Mouse (Mus musculus) neural tube, embryonic 13.5 days (tissue): ENCODE data around the gene Plpp1. TPM values are rescaled to one million over a fixed set of nuclear protein-coding genes. Genes with fewer than 3 reads are reported as not detected.

Experiments
- ATAC-seq: fragments of 200-750 bp; cut with Nextera tagmentation; 2 replicates; pipeline ENCODE4 v1.8.0; 2017; ENCODE audit warnings: low read depth, mild to moderate bottlenecking, moderate TSS enrichment, moderate library complexity
- H3K27ac ChIP-seq: fragments of 300-500 bp; sonication (generic); replicated peaks from 2 replicates; pipeline ENCODE4 v1.5.1; 2015; ENCODE audit warnings: moderate library complexity, mild to moderate bottlenecking, inconsistent platforms
- H3K27me3 ChIP-seq: fragments of 300-500 bp; sonication (generic); 2 replicates; pipeline ENCODE4 v1.6.1; 2015; ENCODE audit warnings: mild to moderate bottlenecking, inconsistent platforms
- H3K36me3 ChIP-seq: fragments of 300-500 bp; sonication (generic); 2 replicates; pipeline ENCODE4 v1.6.1; 2015; ENCODE audit warnings: mild to moderate bottlenecking, inconsistent platforms
- H3K4me1 ChIP-seq: fragments of 300-500 bp; sonication (generic); replicated peaks from 2 replicates; pipeline ENCODE4 v1.6.1; 2015; ENCODE audit warnings: inconsistent platforms
- H3K4me2 ChIP-seq: fragments of 300-500 bp; sonication (generic); 2 replicates; pipeline ENCODE4 v1.6.1; 2015; ENCODE audit warnings: inconsistent platforms, mild to moderate bottlenecking, moderate library complexity
- H3K4me3 ChIP-seq: fragments of 300-500 bp; sonication (generic); 2 replicates; pipeline ENCODE4 v1.5.1; 2015; ENCODE audit warnings: mild to moderate bottlenecking, inconsistent platforms
- H3K9ac ChIP-seq: fragments of 300-500 bp; sonication (generic); 2 replicates; pipeline ENCODE4 v1.6.1; 2015; ENCODE audit warnings: moderate library complexity, mild to moderate bottlenecking, inconsistent platforms
- H3K9me3 ChIP-seq: fragments of 300-500 bp; sonication (generic); 2 replicates; pipeline ENCODE4 v1.6.1; 2016; ENCODE audit warnings: inconsistent platforms
- WGBS: fragments of 180-500 bp; shearing (Covaris S2); methylation state at CpG from one replicate; pipeline ENCODE4 v1.1.7; 2015; 5-methylcytosine and 5-hydroxymethylcytosine counted together
- polyA plus RNA-seq: library from polyadenylated mRNA; unstranded; fragments of >200 nt; fragmentation: Nextera tagmentation; extraction: Ambion mirVana; gene quantifications from 2 replicates; pipeline ENCODE4 v1.2.1, GENCODE M21; 2015

Plpp1 gene
- polyA plus RNA-seq, 1 experiment from 2014 or later, result 52.7 TPM

GRCm38 (mm10) chr13:112807936-112808667 is 7.5 kb downstream of the Plpp1 start:
- H3K9ac ChIP-seq, result no peak overlapping the region
- no peaks in the 10 kb centered on the region for H3K27me3 ChIP-seq
- peaks cover 21% of the 10 kb centered on the region for H3K4me1 ChIP-seq
- H3K4me3 ChIP-seq, result no peak overlapping the region
- WGBS, result 80% methylated on average over 10 of the region's 10 CpGs
- ATAC-seq, result no peak
- H3K27ac ChIP-seq, result no peak overlapping the region
- H3K36me3 ChIP-seq, result peaks cover 20% of the 10 kb centered on the region
- H3K4me2 ChIP-seq, result no peak overlapping the region
- no peaks in the 10 kb centered on the region for H3K9me3 ChIP-seq

DNA sequence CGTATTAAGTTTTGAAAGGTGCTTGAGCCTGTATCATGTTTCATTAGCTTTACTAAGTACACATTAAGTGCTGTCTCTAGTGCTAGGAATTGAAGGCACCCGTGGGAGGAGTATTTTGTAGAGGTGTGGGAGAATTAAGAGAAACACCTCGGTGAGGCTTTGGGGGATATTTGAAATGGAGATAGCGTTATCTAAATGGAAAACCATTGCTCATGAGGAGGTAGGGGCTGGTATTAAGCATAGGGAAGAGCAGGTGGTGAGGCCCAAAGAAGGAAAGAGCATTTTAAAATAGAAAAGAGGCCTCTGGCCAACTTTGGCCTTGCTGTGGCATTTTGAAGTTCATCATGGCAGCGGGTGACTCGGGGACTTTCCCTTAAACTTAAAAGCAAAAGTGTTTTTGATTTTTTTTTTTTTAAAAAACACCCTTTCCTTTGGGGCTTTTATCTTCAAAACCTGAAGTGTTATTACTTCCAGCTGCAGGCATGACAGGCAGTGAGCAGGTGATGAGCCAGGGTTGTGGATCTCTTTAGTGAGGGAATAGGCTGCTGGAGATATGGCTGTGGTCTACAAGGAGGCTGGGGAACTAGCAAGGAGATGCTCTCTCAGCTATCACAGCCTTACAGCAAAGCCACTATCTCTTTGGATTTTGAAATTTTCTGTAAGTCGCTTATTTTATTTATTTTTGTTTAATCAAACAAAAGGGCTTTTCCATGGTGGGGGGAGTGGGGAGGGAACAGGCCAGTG is 9.1 kb downstream of the Plpp1 start:
- H3K36me3 ChIP-seq, result peaks cover 20% of the 10 kb centered on the region
- H3K4me1 ChIP-seq, result peaks cover 14% of the 10 kb centered on the region
- ATAC-seq, result no peak
- no peak overlapping the region for H3K4me2 ChIP-seq
- WGBS, result 82% methylated on average over 7 of the region's 7 CpGs
- H3K27me3 ChIP-seq, result no peaks in the 10 kb centered on the region
- H3K4me3 ChIP-seq, result no peak overlapping the region
- H3K27ac ChIP-seq, result no peak overlapping the region
- no peaks in the 10 kb centered on the region for H3K9me3 ChIP-seq
- no peak overlapping the region for H3K9ac ChIP-seq

GRCm38 (mm10) chr13:112810248-112810645 is 9.7 kb downstream of the Plpp1 start:
- 57% methylated on average over 4 of the region's 4 CpGs for WGBS
- ATAC-seq, result no peak
- H3K4me2 ChIP-seq, result no peak overlapping the region

DNA sequence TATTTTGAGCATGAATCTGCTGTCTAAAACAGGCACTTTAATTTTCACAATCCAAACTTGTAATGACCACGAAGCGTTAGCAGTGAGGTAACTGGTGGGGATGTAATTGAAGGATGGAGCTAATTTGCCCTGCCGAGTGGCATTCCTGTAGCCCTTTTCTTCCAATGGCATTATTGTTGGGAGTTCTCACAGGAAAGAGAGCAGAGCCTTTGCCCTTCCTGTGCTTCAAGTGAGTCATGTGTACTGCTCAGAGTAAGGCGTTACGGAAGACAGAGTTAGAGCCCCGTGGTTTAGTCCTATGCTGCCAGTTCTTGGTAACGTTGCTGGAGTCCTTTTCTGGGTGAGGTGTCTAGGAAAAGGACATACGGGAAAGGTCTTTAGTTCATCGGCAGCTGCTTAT is 10.2 kb downstream of the Plpp1 start:
- Histone ChIP-seq H3K9ac (no peak overlapping the region; the same call in 1 of the 2 replicates), H3K4me2 (no peak overlapping the region), H3K27me3 (no peaks in the 10 kb centered on the region), H3K4me1 (peaks cover 14% of the 10 kb centered on the region), H3K27ac (no peak overlapping the region), H3K4me3 (no peak overlapping the region), H3K36me3 (peaks cover 17% of the 10 kb centered on the region), H3K9me3 (no peaks in the 10 kb centered on the region)
- 36% methylated on average over 9 of the region's 9 CpGs for WGBS
- no peak for ATAC-seq

More at GRCm38 (mm10) chr13:112810248-112810645, 9.7 kb downstream of the Plpp1 start:
- Histone ChIP-seq H3K36me3 (peaks cover 20% of the 10 kb centered on the region), H3K4me1 (peaks cover 14% of the 10 kb centered on the region), H3K27ac (no peak overlapping the region), H3K9me3 (no peaks in the 10 kb centered on the region), H3K27me3 (no peaks in the 10 kb centered on the region), H3K4me3 (no peak overlapping the region), H3K9ac (no peak overlapping the region)

DNA sequence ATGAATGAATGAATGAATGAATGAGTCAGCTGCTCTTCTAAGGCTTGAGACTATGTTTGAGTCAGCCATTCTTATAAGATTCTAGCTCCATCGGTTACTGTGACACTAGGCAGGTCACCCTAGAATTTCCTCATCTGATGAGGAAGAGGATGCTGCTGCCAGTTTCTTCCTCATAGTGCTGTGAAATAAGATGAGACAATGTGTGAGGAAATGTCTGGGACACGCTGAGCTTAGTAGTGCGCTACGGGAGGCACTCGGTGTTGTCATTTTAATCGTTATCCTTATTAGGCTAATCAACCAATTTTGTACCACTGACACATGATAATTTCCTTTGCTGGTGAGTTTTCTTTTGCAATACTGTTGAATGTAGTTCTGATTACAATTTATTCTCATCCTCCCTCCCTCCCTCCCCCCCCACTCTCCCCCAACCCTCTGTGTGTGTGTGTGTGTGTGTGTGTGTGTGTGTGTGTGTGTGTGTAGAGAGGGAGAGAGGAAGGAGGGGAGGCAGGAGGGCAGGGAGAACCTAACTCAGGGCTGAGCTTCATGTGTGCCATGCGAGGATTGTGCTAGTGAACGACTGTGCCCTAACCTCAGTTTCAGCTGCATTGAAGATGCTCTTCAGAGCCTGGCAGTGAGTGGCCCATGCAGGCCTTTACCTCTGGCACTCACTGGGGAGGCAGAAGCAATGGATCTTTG is 11.3 kb downstream of the Plpp1 start:
- H3K4me1 ChIP-seq, result peaks cover 14% of the 10 kb centered on the region
- H3K27ac ChIP-seq, result no peak overlapping the region
- WGBS, result 88% methylated on average over 8 of the region's 8 CpGs
- no peak overlapping the region for H3K4me2 ChIP-seq
- no peak for ATAC-seq
- H3K4me3 ChIP-seq, result no peak overlapping the region
- H3K9me3 ChIP-seq, result no peaks in the 10 kb centered on the region
- H3K27me3 ChIP-seq, result no peaks in the 10 kb centered on the region
- H3K9ac ChIP-seq, result no peak overlapping the region
- peaks cover 6% of the 10 kb centered on the region; the same call in 1 of the 2 replicates for H3K36me3 ChIP-seq

- no peaks in the 10 kb centered on the region for H3K27me3 ChIP-seq
- H3K4me3 ChIP-seq, result no peak overlapping the region
- H3K9me3 ChIP-seq, result no peaks in the 10 kb centered on the region
- H3K27ac ChIP-seq, result no peak overlapping the region
- H3K4me2 ChIP-seq, result no peak overlapping the region
- ATAC-seq, result no peak
- H3K4me1 ChIP-seq, result peaks cover 3% of the 10 kb centered on the region; the same call in 1 of the 2 replicates
- no peaks in the 10 kb centered on the region for H3K36me3 ChIP-seq
- WGBS, result 90% methylated on average over 3 of the region's 3 CpGs
- no peak overlapping the region for H3K9ac ChIP-seq
Measured at GRCm38 (mm10) chr13:112815996-112816395, 15.4 kb downstream of the Plpp1 start.

DNA sequence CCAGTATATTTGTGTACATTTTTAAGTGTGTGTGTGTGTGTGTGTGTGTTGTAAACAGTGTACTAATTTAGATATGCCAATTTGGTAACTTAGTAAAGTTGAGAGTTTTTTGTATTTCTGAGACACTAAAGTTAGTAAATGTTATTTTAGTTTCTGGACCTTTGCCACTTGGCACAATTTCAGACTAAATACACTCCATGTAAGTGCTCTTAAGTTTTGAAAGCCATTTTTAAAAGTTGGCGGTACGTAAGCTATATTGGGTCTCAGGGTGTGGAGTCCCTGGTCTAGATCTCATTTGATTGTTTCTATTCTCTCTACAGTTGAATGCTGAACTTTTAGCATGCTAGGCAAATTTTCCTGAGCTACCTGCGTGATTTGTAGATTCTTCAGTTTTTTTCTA is 17.5 kb downstream of the Plpp1 start:
- H3K27ac ChIP-seq, result no peak overlapping the region
- no peaks in the 10 kb centered on the region for H3K4me1 ChIP-seq
- no peaks in the 10 kb centered on the region for H3K9me3 ChIP-seq
- no peak overlapping the region for H3K9ac ChIP-seq
- no peaks in the 10 kb centered on the region for H3K36me3 ChIP-seq
- no peak for ATAC-seq
- no peak overlapping the region for H3K4me3 ChIP-seq
- no peak overlapping the region for H3K4me2 ChIP-seq
- WGBS, result 85% methylated on average over 3 of the region's 3 CpGs
- no peaks in the 10 kb centered on the region for H3K27me3 ChIP-seq

DNA sequence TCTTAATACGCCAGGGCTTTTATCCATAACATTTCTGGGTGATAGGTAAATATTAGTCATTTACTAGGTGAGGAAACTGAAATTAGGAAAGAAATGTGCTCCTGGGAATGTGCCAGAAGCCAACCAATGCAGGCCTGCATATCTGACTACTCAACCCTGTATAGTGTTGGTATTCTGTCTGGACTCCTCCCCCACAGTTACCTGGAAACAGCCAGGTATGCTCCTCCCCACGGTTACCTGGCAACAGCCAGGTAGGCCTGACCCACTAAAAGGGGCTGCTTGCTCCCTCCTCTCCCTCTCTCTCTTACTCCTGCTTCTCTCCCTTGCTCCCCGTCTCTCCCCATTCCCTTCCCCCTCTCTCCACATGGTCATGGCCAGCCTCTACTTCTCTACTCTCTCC is 21.8 kb downstream of the Plpp1 start:
- Histone ChIP-seq H3K36me3 (no peaks in the 10 kb centered on the region), H3K27me3 (no peaks in the 10 kb centered on the region), H3K9me3 (no peaks in the 10 kb centered on the region), H3K4me2 (no peak overlapping the region), H3K27ac (no peak overlapping the region), H3K4me1 (no peaks in the 10 kb centered on the region), H3K9ac (no peak overlapping the region), H3K4me3 (no peak overlapping the region)
- no peak for ATAC-seq
- 77% methylated on average over 3 of the region's 3 CpGs for WGBS

- H3K9ac ChIP-seq, result no peak overlapping the region
- H3K4me1 ChIP-seq, result no peaks in the 10 kb centered on the region
- no peaks in the 10 kb centered on the region for H3K27me3 ChIP-seq
- no peak overlapping the region for H3K4me3 ChIP-seq
- H3K27ac ChIP-seq, result no peak overlapping the region
- no peaks in the 10 kb centered on the region for H3K36me3 ChIP-seq
- 92% methylated on average over 6 of the region's 6 CpGs for WGBS
- no peak for ATAC-seq
- H3K4me2 ChIP-seq, result no peak overlapping the region
- H3K9me3 ChIP-seq, result no peaks in the 10 kb centered on the region
Measured at GRCm38 (mm10) chr13:112823236-112823910, 22.8 kb downstream of the Plpp1 start.

- H3K4me3 ChIP-seq, result no peak overlapping the region
- ATAC-seq, result no peak
- 94% methylated on average over 5 of the region's 8 CpGs for WGBS
Measured at GRCm38 (mm10) chr13:112823911-112824648, 23.5 kb downstream of the Plpp1 start.

GRCm38 (mm10) chr13:112825479-112825878 is 24.9 kb downstream of the Plpp1 start:
- no peak for ATAC-seq
- Histone ChIP-seq H3K4me1 (no peaks in the 10 kb centered on the region), H3K9me3 (no peaks in the 10 kb centered on the region), H3K9ac (no peak overlapping the region), H3K27ac (no peak overlapping the region), H3K27me3 (no peaks in the 10 kb centered on the region), H3K36me3 (no peaks in the 10 kb centered on the region), H3K4me3 (no peak overlapping the region), H3K4me2 (no peak overlapping the region)
- 72% methylated on average over 6 of the region's 6 CpGs for WGBS

More at GRCm38 (mm10) chr13:112823911-112824648, 23.5 kb downstream of the Plpp1 start:
- no peak overlapping the region for H3K27ac ChIP-seq
- H3K4me2 ChIP-seq, result no peak overlapping the region
- H3K27me3 ChIP-seq, result no peaks in the 10 kb centered on the region
- no peak overlapping the region for H3K9ac ChIP-seq
- H3K9me3 ChIP-seq, result no peaks in the 10 kb centered on the region
- no peaks in the 10 kb centered on the region for H3K36me3 ChIP-seq
- H3K4me1 ChIP-seq, result no peaks in the 10 kb centered on the region
